Mouse (Mus musculus) liver, embryonic 14.5 days (tissue): ENCODE results near the gene H1foo. TPM values are rescaled to one million over a fixed set of nuclear protein-coding genes. Genes with fewer than 3 reads are reported as not detected.

Experiments
- ATAC-seq: fragments of 200-750 bp; cut with Nextera tagmentation; 2 replicates; pipeline ENCODE4 v1.8.0; 2017; ENCODE audit warnings: moderate number of reproducible peaks, mild to moderate bottlenecking, moderate library complexity; ENCODE audit not compliant: insufficient read depth
- DNase-seq, 3 experiments: peaks; one replicate each; pipeline ENCODE4 v3.0.0-alpha.2; 2012 to 2013; ENCODE audit warnings: low read depth in 3 of 3, low spot score in 3 of 3
- H3K27ac ChIP-seq: fragments of 300-500 bp; sonication (generic); 2 replicates; pipeline ENCODE4 v1.5.1; 2014; ENCODE audit warnings: moderate library complexity, mild to moderate bottlenecking, control low read depth, inconsistent platforms
- H3K27me3 ChIP-seq: fragments of 300-500 bp; sonication (generic); 2 replicates; pipeline ENCODE4 v1.6.1; 2014; ENCODE audit warnings: mild to moderate bottlenecking, low read length, moderate library complexity; ENCODE audit not compliant: control insufficient read depth, insufficient read depth
- H3K36me3 ChIP-seq: fragments of 300-500 bp; sonication (generic); replicated peaks from 2 replicates; pipeline ENCODE4 v1.6.1; 2014; ENCODE audit warnings: low read depth; ENCODE audit not compliant: control insufficient read depth, insufficient read depth
- H3K4me1 ChIP-seq, 2 experiments: fragments of 200-500 bp in 1 of 2; fragments of 300-500 bp in 1 of 2; sonication (generic) in 1 of 2; replicated peaks; 2 replicates each; pipeline ENCODE4 v1.6.1; 2012 to 2014; ENCODE audit warnings: antibody characterized with exemption in 1 of 2, inconsistent platforms in 1 of 2, low read length in 1 of 2; ENCODE audit not compliant: control insufficient read depth in 2 of 2, insufficient read depth in 2 of 2
- H3K4me2 ChIP-seq: fragments of 300-500 bp; sonication (generic); 2 replicates; pipeline ENCODE4 v1.6.1; 2014; ENCODE audit warnings: low read depth, mild to moderate bottlenecking, control low read depth, moderate library complexity
- H3K4me3 ChIP-seq, 2 experiments: fragments of 200-500 bp in 1 of 2; fragments of 300-500 bp in 1 of 2; sonication (generic) in 1 of 2; 2 replicates each; pipeline ENCODE4 v1.5.1; 2012 to 2014; ENCODE audit warnings: low read depth in 2 of 2, low read length in 2 of 2, mild to moderate bottlenecking in 2 of 2, control low read depth in 1 of 2, inconsistent platforms in 1 of 2, moderate library complexity in 1 of 2; ENCODE audit not compliant: insufficient read depth in 1 of 2
- H3K9ac ChIP-seq: fragments of 300-500 bp; sonication (generic); replicated peaks from 2 replicates; pipeline ENCODE4 v1.6.1; 2014; ENCODE audit warnings: mild to moderate bottlenecking, control low read depth, moderate library complexity
- H3K9me3 ChIP-seq: fragments of 300-500 bp; sonication (generic); 2 replicates; pipeline ENCODE4 v1.6.1; 2016; ENCODE audit warnings: low read length, mixed read lengths; ENCODE audit not compliant: control insufficient read depth
- CTCF ChIP-seq: IDR thresholded peaks from 2 replicates; pipeline ENCODE4 v1.5.1; 2016; ENCODE audit warnings: antibody characterized with exemption, low read depth, control low read depth
- EP300 ChIP-seq: IDR thresholded peaks from 2 replicates; pipeline ENCODE4 v1.6.1; 2016; ENCODE audit warnings: antibody characterized with exemption, low read depth
- WGBS: fragments of 180-500 bp; shearing (Covaris S2); extraction: QIAGEN DNeasy Blood & Tissue Kit; methylation state at CpG from one replicate; pipeline ENCODE4 v1.1.7; 2014; ENCODE audit not compliant: insufficient replicate concordance; 5-methylcytosine and 5-hydroxymethylcytosine counted together
- polyA plus RNA-seq, 2 experiments: library from polyadenylated mRNA; depleted of rRNA in 1 of 2; stranded (reverse) in 1 of 2; unstranded in 1 of 2; fragments of >200 nt; fragmentation: Nextera tagmentation in 1 of 2; extraction: Ambion mirVana in 1 of 2; gene quantifications; 2 replicates each; pipeline versions ENCODE4 v1.2.1 to v1.2.3; 2012 to 2014

Gene H1foo
- polyA plus RNA-seq, 2 experiments: not detected

DNA sequence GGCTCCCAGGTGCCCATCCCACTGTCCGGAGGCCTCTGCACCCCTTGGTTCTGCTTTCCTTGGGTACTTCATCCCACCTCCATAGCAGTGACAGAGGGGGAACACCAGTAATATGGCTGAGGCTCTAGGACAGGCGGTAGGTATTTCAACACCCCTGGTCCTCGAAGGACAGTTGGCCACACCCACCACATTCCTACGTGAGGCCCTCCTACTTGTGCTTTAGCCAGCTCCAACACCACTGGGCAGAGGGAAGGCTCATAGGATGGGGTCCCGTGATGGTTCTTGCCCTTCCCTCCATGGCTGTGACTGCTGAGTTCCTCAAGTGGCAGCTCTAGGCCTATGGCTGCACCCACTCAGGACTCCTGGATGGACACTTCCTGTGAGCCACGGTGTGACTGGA, 19.9 kb upstream of the H1foo start:
- no peak for TF ChIP-seq CTCF
- no peak for TF ChIP-seq EP300
- ATAC-seq (no peak), DNase-seq (no peak)
- H3K4me3 ChIP-seq: no peak overlapping the region
- H3K9me3 ChIP-seq: no peaks in the 10 kb centered on the region
- no peaks in the 10 kb centered on the region for H3K36me3 ChIP-seq
- H3K4me2 ChIP-seq: no peak overlapping the region
- WGBS: 47% methylated on average over 6 of the region's 6 CpGs
- H3K9ac ChIP-seq: no peak overlapping the region
- H3K27ac ChIP-seq: no peak overlapping the region
- H3K4me1 ChIP-seq: no peaks in the 10 kb centered on the region
- H3K27me3 ChIP-seq: no peaks in the 10 kb centered on the region

DNA sequence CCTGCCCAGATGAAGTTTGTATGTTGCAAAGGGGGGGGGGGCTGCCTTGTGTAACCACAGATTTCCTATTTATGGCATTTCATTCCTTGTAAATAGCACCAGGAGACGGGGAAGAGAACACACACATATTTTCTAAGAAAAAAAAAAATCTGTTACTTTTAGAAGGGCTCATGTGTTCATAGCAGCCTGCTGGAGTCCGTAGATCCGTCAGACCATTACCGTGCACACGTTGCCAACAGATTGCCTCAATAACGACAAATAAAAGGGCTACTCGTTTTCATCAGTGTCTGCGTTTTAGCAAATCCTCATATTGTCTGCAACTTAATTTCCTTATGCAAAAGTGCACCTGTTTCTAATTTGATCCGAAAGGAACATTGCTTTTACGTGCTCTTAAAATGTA, 18.3 kb upstream of the H1foo start:
- ATAC-seq (no peak), DNase-seq (no peak)
- Histone ChIP-seq H3K4me2 (no peak overlapping the region), H3K27me3 (no peaks in the 10 kb centered on the region), H3K36me3 (no peaks in the 10 kb centered on the region), H3K9ac (no peak overlapping the region), H3K4me3 (no peak overlapping the region), H3K27ac (no peak overlapping the region), H3K9me3 (no peaks in the 10 kb centered on the region), H3K4me1 (no peaks in the 10 kb centered on the region)
- no peak for TF ChIP-seq EP300
- TF ChIP-seq CTCF: no peak
- WGBS: 72% methylated on average over 10 of the region's 10 CpGs

DNA sequence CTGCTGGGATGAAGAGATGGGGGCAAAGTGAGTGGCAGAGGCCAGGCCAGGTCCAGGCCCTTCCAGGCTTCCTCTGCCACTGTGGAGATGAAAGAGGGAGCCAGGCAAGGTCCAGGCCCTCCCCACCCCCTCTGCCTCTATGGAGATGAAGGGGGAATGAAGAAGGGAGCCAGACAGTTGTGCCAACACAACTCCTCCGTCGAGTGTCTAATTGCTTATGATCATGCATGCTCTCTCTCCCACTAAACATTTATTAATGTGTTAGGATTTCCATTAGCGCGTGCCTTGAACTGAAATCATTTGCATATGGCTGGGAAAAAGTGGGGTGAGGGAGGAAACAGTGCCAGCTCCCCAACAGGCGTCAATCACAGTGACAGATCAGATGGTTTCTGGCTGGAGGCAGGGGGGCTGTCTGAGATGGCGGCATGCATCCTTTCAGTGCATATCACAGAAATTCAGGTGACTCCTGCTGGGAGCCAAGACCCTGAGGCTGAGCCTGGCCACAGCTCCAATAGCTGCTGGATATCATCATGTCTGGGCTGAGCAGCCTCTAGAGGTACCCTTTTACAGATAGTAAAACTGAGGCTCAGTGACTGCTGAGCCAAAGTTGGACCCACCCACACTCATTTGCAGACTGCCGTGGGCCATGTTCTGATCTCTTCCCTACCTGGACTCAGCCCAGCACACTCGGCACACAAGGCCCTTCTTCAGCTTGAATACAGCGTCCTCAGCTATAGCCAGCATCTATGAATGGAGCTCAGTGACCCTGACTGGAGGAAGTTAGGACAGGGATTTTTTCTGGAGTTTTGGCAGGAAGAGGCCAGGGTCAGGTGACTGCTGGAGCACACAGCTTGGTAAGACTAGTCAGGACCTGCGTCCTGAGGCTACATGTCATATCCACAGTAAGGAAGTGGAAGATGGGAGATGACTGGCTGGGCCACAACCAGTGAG, 17.2 kb upstream of the H1foo start:
- Histone ChIP-seq H3K27ac (no peak overlapping the region), H3K36me3 (no peaks in the 10 kb centered on the region), H3K4me2 (no peak overlapping the region), H3K9me3 (no peaks in the 10 kb centered on the region), H3K4me1 (no peaks in the 10 kb centered on the region), H3K27me3 (no peaks in the 10 kb centered on the region), H3K4me3 (no peak overlapping the region), H3K9ac (no peak overlapping the region)
- 58% methylated on average over 10 of the region's 10 CpGs for WGBS
- no peak for TF ChIP-seq CTCF
- TF ChIP-seq EP300: no peak
- DNase-seq (no peak), ATAC-seq (no peak)

DNA sequence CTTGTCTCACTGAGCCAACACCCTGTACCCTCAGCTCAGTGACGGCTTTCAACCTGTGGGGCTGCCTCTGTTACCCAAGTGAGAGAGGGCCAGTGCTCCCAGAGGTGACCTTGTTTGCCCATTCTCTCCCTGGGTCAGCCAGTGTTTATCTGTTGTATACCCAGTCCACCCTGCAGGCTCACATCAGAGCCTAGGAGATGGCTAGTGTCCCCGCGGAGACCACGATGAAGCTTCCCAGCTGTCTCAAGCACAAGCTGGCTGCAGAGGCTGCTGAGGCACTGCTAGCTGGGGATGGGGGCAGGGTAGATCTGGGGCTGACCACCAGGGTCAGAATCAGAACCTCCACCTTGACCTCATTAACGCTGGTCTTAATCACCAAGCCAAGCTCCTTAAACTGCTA, 14.7 kb upstream of the H1foo start:
- no peaks in the 10 kb centered on the region for H3K9me3 ChIP-seq
- no peak overlapping the region for H3K4me2 ChIP-seq
- WGBS: 56% methylated on average over 5 of the region's 5 CpGs
- no peaks in the 10 kb centered on the region for H3K27me3 ChIP-seq
- no peak overlapping the region for H3K4me3 ChIP-seq
- H3K27ac ChIP-seq: no peak overlapping the region
- H3K9ac ChIP-seq: no peak overlapping the region
- no peaks in the 10 kb centered on the region for H3K4me1 ChIP-seq
- ATAC-seq (no peak), DNase-seq (no peak)
- H3K36me3 ChIP-seq: no peaks in the 10 kb centered on the region
- TF ChIP-seq CTCF: no peak
- no peak for TF ChIP-seq EP300

DNA sequence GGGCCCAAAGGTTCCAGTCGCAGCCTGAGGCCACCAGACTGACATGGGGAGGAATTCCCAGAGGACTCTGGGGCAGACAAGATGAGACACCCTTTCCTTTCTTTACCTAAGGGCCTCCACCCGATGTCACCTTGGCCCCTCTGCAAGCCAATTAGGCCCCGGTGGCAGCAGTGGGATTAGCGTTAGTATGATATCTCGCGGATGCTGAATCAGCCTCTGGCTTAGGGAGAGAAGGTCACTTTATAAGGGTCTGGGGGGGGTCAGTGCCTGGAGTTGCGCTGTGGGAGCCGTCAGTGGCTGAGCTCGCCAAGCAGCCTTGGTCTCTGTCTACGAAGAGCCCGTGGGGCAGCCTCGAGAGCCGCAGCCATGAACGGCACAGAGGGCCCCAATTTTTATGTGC, 13.1 kb upstream of the H1foo start, which contains the start of gene Rho:
Gene Rho (plus strand): TSS at position 110 of the 400 bp plus-strand sequence.
- no peak within 1 kb of the TSS for H3K4me3 ChIP-seq
- H3K9ac ChIP-seq: no peak within 1 kb of the TSS
- H3K27ac ChIP-seq: no peak within 1 kb of the TSS
- H3K9me3 ChIP-seq: no peaks in the 10 kb centered on the region
- ATAC-seq (no peak), DNase-seq (no peak)
- H3K4me1 ChIP-seq: no peaks in the 10 kb centered on the region
- 75% methylated on average over 14 of the region's 14 CpGs for WGBS
- H3K4me2 ChIP-seq: no peak within 1 kb of the TSS
- TF ChIP-seq CTCF (no peak), EP300 (no peak)
- H3K27me3 ChIP-seq: no peaks in the 10 kb centered on the region
- H3K36me3 ChIP-seq: no peaks in the 10 kb centered on the region
